Mouse (Mus musculus) layer of hippocampus, postnatal 25 days (tissue): Measurements from ENCODE around the gene Mtor. TPM values are rescaled to one million over a fixed set of nuclear protein-coding genes. Genes with fewer than 3 reads are reported as not detected.

ENCODE experiments used
- DNase-seq, 2 experiments: peaks; one replicate each; pipeline ENCODE4 v3.0.0; 2022; ENCODE audit warnings: mixed read lengths in 2 of 2, low spot score in 1 of 2; ENCODE audit errors: extremely low spot score in 1 of 2
- total RNA-seq, 2 experiments: library from RNA; stranded (reverse); gene quantifications; 2 replicates each; pipeline ENCODE4 v1.2.3; 2021

Mtor gene
- total RNA-seq, 2 experiments from 2014 or later = 86.0 to 86.2 TPM

GRCm38 (mm10) chr4:148480245-148480644 lies 31.8 kb downstream of the Mtor start:
- no peak for DNase-seq

GRCm38 (mm10) chr4:148481557-148482168 lies 33.3 kb downstream of the Mtor start:
- no peak for DNase-seq

- DNase-seq = no peak
Observed at GRCm38 (mm10) chr4:148484511-148484910, 36.1 kb downstream of the Mtor start.

GRCm38 (mm10) chr4:148487841-148488240 lies 39.4 kb downstream of the Mtor start:
- DNase-seq = no peak

GRCm38 (mm10) chr4:148490502-148490901 lies 42.1 kb downstream of the Mtor start:
- DNase-seq = no peak

GRCm38 (mm10) chr4:148491448-148491847 lies 43.0 kb downstream of the Mtor start:
- peak in 1 of 2 experiments; percentile 48 for DNase-seq

GRCm38 (mm10) chr4:148495160-148495559 lies 46.7 kb downstream of the Mtor start:
- DNase-seq = no peak

GRCm38 (mm10) chr4:148495874-148496689 lies 47.7 kb downstream of the Mtor start:
- DNase-seq = peak in 1 of 2 experiments; percentile 54

- no peak for DNase-seq
Observed at GRCm38 (mm10) chr4:148500410-148500867, 52.0 kb downstream of the Mtor start, which contains the start of gene Angptl7. TSS of gene Angptl7 (minus strand) at chr4:148500460.

GRCm38 (mm10) chr4:148504497-148504959 lies 56.1 kb downstream of the Mtor start:
- peak; percentile 28 to 44 for DNase-seq

GRCm38 (mm10) chr4:148507585-148507984 lies 59.2 kb downstream of the Mtor start:
- no peak for DNase-seq

- no peak for DNase-seq
Observed at GRCm38 (mm10) chr4:148508084-148508849, 59.9 kb downstream of the Mtor start.

GRCm38 (mm10) chr4:148509450-148510084 lies 61.2 kb downstream of the Mtor start:
- no peak for DNase-seq

- DNase-seq = no peak
Observed at GRCm38 (mm10) chr4:148510691-148511090, 62.3 kb downstream of the Mtor start.

GRCm38 (mm10) chr4:148511334-148511733 lies 62.9 kb downstream of the Mtor start:
- no peak for DNase-seq

- DNase-seq = no peak
Observed at GRCm38 (mm10) chr4:148513021-148513559, 64.7 kb downstream of the Mtor start.

GRCm38 (mm10) chr4:148515313-148515712 lies 66.9 kb downstream of the Mtor start:
- DNase-seq = no peak

GRCm38 (mm10) chr4:148517809-148518208 lies 69.4 kb downstream of the Mtor start:
- DNase-seq = no peak

- no peak for DNase-seq
Observed at GRCm38 (mm10) chr4:148518235-148518795, 69.9 kb downstream of the Mtor start.

- no peak for DNase-seq
Observed at GRCm38 (mm10) chr4:148523538-148523937, 75.1 kb downstream of the Mtor start.
